27 mouse cellular contexts compared by ENCODE assay signal in genomic region chr15:19783883-19784282, GRCm38 (mm10).
DNase-seq lines count a peak whose midpoint lies in the region; ATAC-seq and TF ChIP-seq lines count a peak whose summit lies in the region.
"Had no signal": no experiment of that assay in that cellular context is flagged by ENCODE, and none has a peak within 500 bp of the region (broad histone marks: within the 10 kb centered on the region; RNA-seq: fewer than 3 reads in every experiment).

No protein-coding gene starts in this region.

- no peak overlapping the region for H3K27ac ChIP-seq in hindbrain, embryonic 14.5 days
- H3K27ac ChIP-seq in hindbrain, embryonic 12.5 days: no peak overlapping the region
- H3K27ac ChIP-seq: embryonic facial prominence, embryonic 10.5 days; embryonic facial prominence, embryonic 13.5 days; hindbrain, embryonic 13.5 days; hindbrain, postnatal 0 days had no signal

- TF ChIP-seq POLR2A in brain, embryonic 14.5 days (IDR thresholded peaks at IDR 0.05; ENCODE audit: borderline replicate concordance, extremely low read depth, insufficient read depth, insufficient read length, poor library complexity, severe bottlenecking): no peak

- 4% methylated on average over 3 of the region's 3 CpGs for WGBS in hindbrain, embryonic 14.5 days
- 17% methylated on average over 3 of the region's 3 CpGs for WGBS in hindbrain, embryonic 12.5 days

- H3K9me3 ChIP-seq in hindbrain, embryonic 14.5 days (ENCODE audit: control insufficient read depth, low read length): no peaks in the 10 kb centered on the region
- H3K9me3 ChIP-seq in hindbrain, embryonic 12.5 days (replicated peaks): no peaks in the 10 kb centered on the region
- H3K9me3 ChIP-seq: embryonic facial prominence, embryonic 10.5 days; embryonic facial prominence, embryonic 13.5 days; hindbrain, embryonic 13.5 days had no signal

- no peak overlapping the region for H3K4me3 ChIP-seq in hindbrain, embryonic 14.5 days (replicated peaks; ENCODE audit: low read length)
- no peak overlapping the region for H3K4me3 ChIP-seq in hindbrain, embryonic 12.5 days
- H3K4me3 ChIP-seq: embryonic facial prominence, embryonic 10.5 days; embryonic facial prominence, embryonic 13.5 days; erythroblast, embryonic 14.5 days; hindbrain, embryonic 13.5 days had no signal

- H3K4me1 ChIP-seq in hindbrain, embryonic 14.5 days (replicated peaks; ENCODE audit: control insufficient read depth, insufficient read depth, low read length): no peaks in the 10 kb centered on the region
- no peaks in the 10 kb centered on the region for H3K4me1 ChIP-seq in hindbrain, embryonic 12.5 days
- H3K4me1 ChIP-seq: embryonic facial prominence, embryonic 10.5 days; embryonic facial prominence, embryonic 13.5 days; hindbrain, embryonic 13.5 days had no signal

- no peak for ATAC-seq in hindbrain, embryonic 14.5 days (ENCODE audit: low FRiP score)
- no peak for ATAC-seq in hindbrain, embryonic 12.5 days (ENCODE audit: low FRiP score)
- ATAC-seq: activated CD4-positive, CD25-positive, alpha-beta regulatory T cell, adult 4 months; forebrain, embryonic 16.5 days; hindbrain, postnatal 0 days; inflammation-experienced regulatory T-cells, adult 6 months; intestine, embryonic 16.5 days had no signal

- no peak for TF ChIP-seq CTCF in brain, embryonic 14.5 days (IDR thresholded peaks at IDR 0.05; ENCODE audit: borderline replicate concordance, extremely low read depth, insufficient read depth, insufficient read length)

- no peaks in the 10 kb centered on the region for H3K27me3 ChIP-seq in hindbrain, embryonic 14.5 days (ENCODE audit: control insufficient read depth, insufficient read depth, low read length)
- no peaks in the 10 kb centered on the region for H3K27me3 ChIP-seq in hindbrain, embryonic 12.5 days
- H3K27me3 ChIP-seq: embryonic facial prominence, embryonic 13.5 days; hindbrain, embryonic 13.5 days had no signal

- no peak overlapping the region for H3K4me2 ChIP-seq in hindbrain, embryonic 14.5 days (replicated peaks)
- H3K4me2 ChIP-seq in hindbrain, embryonic 12.5 days (replicated peaks): no peak overlapping the region
- H3K4me2 ChIP-seq: embryonic facial prominence, embryonic 13.5 days; heart, embryonic 11.5 days; hindbrain, embryonic 13.5 days had no signal

- H3K36me3 ChIP-seq in hindbrain, embryonic 14.5 days (replicated peaks; ENCODE audit: control insufficient read depth, insufficient read depth): no peaks in the 10 kb centered on the region
- no peaks in the 10 kb centered on the region for H3K36me3 ChIP-seq in hindbrain, embryonic 12.5 days
- H3K36me3 ChIP-seq: embryonic facial prominence, embryonic 10.5 days; embryonic facial prominence, embryonic 13.5 days; hindbrain, embryonic 13.5 days had no signal

- peak; percentile 3 for DNase-seq in embryo, embryonic 10 days (ENCODE audit: low spot score)
- DNase-seq in embryo, embryonic 9.5 days (ENCODE audit: extremely low spot score): no peak
- peak; percentile 21 for DNase-seq in hindbrain, embryonic 14.5 days (ENCODE audit: low spot score)
- peak; percentile 37 for DNase-seq in brain, embryonic 14.5 days (ENCODE audit: low read depth)
- peak; percentile 67 for DNase-seq in retina, embryonic 14.5 days (ENCODE audit: low spot score)
- DNase-seq in adrenal gland, postnatal 4 days (ENCODE audit: low spot score in 2 of 2): no peak
- no peak for DNase-seq in gastrocnemius, postnatal 4 days (ENCODE audit: low spot score in 2 of 2)
- DNase-seq: adrenal gland, adult 8-10 months; adrenal gland, postnatal 25 days; cerebellum, adult 11 months; cerebellum, adult 2 months; cerebellum, adult 9-11 months; cerebellum, postnatal 25 days; gastrocnemius, postnatal 10 days; gastrocnemius, postnatal 36 days; heart, adult 11 months had no signal

- no peak overlapping the region for H3K9ac ChIP-seq in hindbrain, embryonic 14.5 days
- no peak overlapping the region for H3K9ac ChIP-seq in hindbrain, embryonic 12.5 days
- H3K9ac ChIP-seq: embryonic facial prominence, embryonic 13.5 days; hindbrain, embryonic 13.5 days had no signal

Comparison
In these comparisons a context has a peak if more than half of its experiments do, and no peak if none do; other contexts are left out.
1. DNase-seq: peak in embryo, embryonic 10 days (single experiment), hindbrain, embryonic 14.5 days (single experiment), brain, embryonic 14.5 days (single experiment) and retina, embryonic 14.5 days (single experiment); none in embryo, embryonic 9.5 days (single experiment), adrenal gland, postnatal 4 days (0 of 2) and gastrocnemius, postnatal 4 days (0 of 2).